Mouse (Mus musculus) cortical plate, adult 2 months (tissue): ENCODE measurements around the gene Bbs12.

Experiments used
- CTCF ChIP-seq: fragments of 200-500 bp; IDR thresholded peaks from 2 replicates; pipeline ENCODE4 v1.5.1; 2011; ENCODE audit warnings: mild to moderate bottlenecking, control low read depth, low read length; ENCODE audit not compliant: insufficient read depth; ENCODE audit errors: extremely low read depth
- POLR2A ChIP-seq: fragments of 200-500 bp; IDR thresholded peaks from 2 replicates; pipeline ENCODE4 v1.6.1; 2011; ENCODE audit warnings: mild to moderate bottlenecking, low read length, control low read depth; ENCODE audit not compliant: insufficient read depth; ENCODE audit errors: extremely low read depth

GRCm38 (mm10) chr3:37348221-37349165 lies 36.1 kb downstream of the Bbs12 start, which contains the start of gene Fgf2:
- TF ChIP-seq CTCF (no peak), POLR2A (no peak)
